Mouse (Mus musculus): ENCODE data around the gene Gal3st2b.
"Not testable (repeated sequence)": the region's sequence is repeated elsewhere in the genome, so short reads cannot be mapped to it uniquely, and the experiment has no call there.

- TF ChIP-seq CTCF (IDR thresholded peaks at IDR 0.05; ENCODE audit: low read depth, low read length); POLR2A (IDR thresholded peaks at IDR 0.05; ENCODE audit: extremely low read depth, insufficient read depth, low read length): not testable (repeated sequence)
Measured at GRCm38 (mm10) chr1:93937807-93938206, 19.7 kb downstream of the Gal3st2b start.

Measured in liver, adult 2 months (tissue).